Mouse (Mus musculus): ENCODE measurements around the gene Dlgap4. TPM values are rescaled to one million over a fixed set of nuclear protein-coding genes. Genes with fewer than 3 reads are reported as not detected.

The Dlgap4 gene
- total and polyA plus RNA-seq, 3 experiments, result 12.4 to 38.5 (median 12.7) TPM

GRCm38 (mm10) chr2:156645145-156645544 lies 31.6 kb downstream of the Dlgap4 start:
- dilution Hi-C loops (cut with MboI; ENCODE audit: extremely low pct_ligation_motif_present, extremely low pct_unique_long_range_greater_than_20kb, low sequenced_read_pairs) (no loop called here), in situ Hi-C loops (cut with MboI; ENCODE audit: low pct_ligation_motif_present, low pct_unique_long_range_greater_than_20kb, low sequenced_read_pairs) (no loop called here)
- Histone ChIP-seq H3K9me3 (replicated peaks; ENCODE audit: low read length) (peaks cover 11% of the 10 kb centered on the region), H3K79me2 (replicated peaks; ENCODE audit: control insufficient read depth, extremely low read depth, insufficient read depth, poor library complexity, severe bottlenecking) (no peaks in the 10 kb centered on the region), H3K27ac (ENCODE audit: insufficient read depth, low read depth) (no peak overlapping the region), H3K9ac (ENCODE audit: insufficient read depth, low read depth) (no peak overlapping the region), H3K36me3 (replicated peaks in 1 of 2; ENCODE audit: control insufficient read depth in 1 of 2, insufficient read depth in 1 of 2, low read length in 1 of 2) (no peaks in the 10 kb centered on the region), H3K4me2 (ENCODE audit: insufficient read depth, low read depth, poor library complexity, severe bottlenecking) (no peak overlapping the region), H3K4me3 (replicated peaks in 1 of 3; ENCODE audit: low read depth in 2 of 3, low read length in 2 of 3, poor library complexity in 1 of 3) (no peak overlapping the region), H3K4me1 (ENCODE audit: control insufficient read depth in 1 of 2, insufficient read depth in 2 of 2) (no peaks in the 10 kb centered on the region), H3K27me3 (replicated peaks) (peaks cover 93% of the 10 kb centered on the region)
- no peak for DNase-seq (ENCODE audit: extremely low read depth)
- TF ChIP-seq ELF1 (IDR thresholded peaks at IDR 0.05; ENCODE audit: low read depth, low read length) (no peak), E2F4 (IDR thresholded peaks at IDR 0.05; ENCODE audit: insufficient replicate concordance, low read depth, low read length) (no peak), MEF2A (IDR thresholded peaks at IDR 0.05; ENCODE audit: borderline replicate concordance, low read depth, low read length) (no peak), ZC3H11A (IDR thresholded peaks at IDR 0.05; ENCODE audit: low read depth, low read length) (no peak), TCF12 (IDR thresholded peaks at IDR 0.05; ENCODE audit: low read depth, low read length) (no peak), NRF1 (IDR thresholded peaks at IDR 0.05; ENCODE audit: low read depth, low read length) (no peak), MXI1 (IDR thresholded peaks at IDR 0.05; ENCODE audit: low read depth, low read length) (no peak), JUN (IDR thresholded peaks at IDR 0.05; ENCODE audit: insufficient read depth, low read depth, low read length) (no peak), GABPA (IDR thresholded peaks at IDR 0.05; ENCODE audit: insufficient replicate concordance, low read depth, low read length) (no peak), IRF4 (IDR thresholded peaks at IDR 0.05; ENCODE audit: low read depth, low read length) (no peak), CHD1 (IDR thresholded peaks at IDR 0.05; ENCODE audit: low read depth, low read length) (no peak), TBP (conservative IDR thresholded peaks at IDR 0.05; ENCODE audit: low read depth, low read length) (no peak), BHLHE40 (IDR thresholded peaks at IDR 0.05; ENCODE audit: low read depth, low read length) (no peak), MAFK (IDR thresholded peaks at IDR 0.05; ENCODE audit: insufficient replicate concordance, low read length) (no peak), SIN3A (IDR thresholded peaks at IDR 0.05; ENCODE audit: low read length) (no peak)

- no peak overlapping the region for H3K9ac ChIP-seq (ENCODE audit: insufficient read depth, low read depth)
- in situ Hi-C loops (cut with MboI; ENCODE audit: low pct_ligation_motif_present, low pct_unique_long_range_greater_than_20kb, low sequenced_read_pairs), result no loop called here
- no peaks in the 10 kb centered on the region for H3K4me1 ChIP-seq (ENCODE audit: control insufficient read depth in 1 of 2, insufficient read depth in 2 of 2)
- TF ChIP-seq GABPA (IDR thresholded peaks at IDR 0.05; ENCODE audit: insufficient replicate concordance, low read depth, low read length), result no peak
- no peak for TF ChIP-seq USF1 (IDR thresholded peaks at IDR 0.05; ENCODE audit: low read depth, low read length)
- no peak for TF ChIP-seq POLR2AphosphoS2 (IDR thresholded peaks at IDR 0.05; ENCODE audit: low read depth, low read length)
- no peak for TF ChIP-seq MEF2A (IDR thresholded peaks at IDR 0.05; ENCODE audit: borderline replicate concordance, low read depth, low read length)
- no peak for TF ChIP-seq HCFC1 (IDR thresholded peaks at IDR 0.05; ENCODE audit: low read depth, low read length)
- no peak for TF ChIP-seq EP300 (IDR thresholded peaks at IDR 0.05; ENCODE audit: low read length)
- TF ChIP-seq ZKSCAN1 (IDR thresholded peaks at IDR 0.05; ENCODE audit: borderline replicate concordance, low read depth, low read length), result no peak
- TF ChIP-seq PAX5 (IDR thresholded peaks at IDR 0.05; ENCODE audit: low read length), result no peak
- peaks cover 97% of the 10 kb centered on the region for H3K27me3 ChIP-seq (replicated peaks)
- DNase-seq (ENCODE audit: extremely low read depth), result no peak
- H3K9me3 ChIP-seq (replicated peaks; ENCODE audit: low read length), result peaks cover 9% of the 10 kb centered on the region
- H3K27ac ChIP-seq (ENCODE audit: insufficient read depth, low read depth), result no peak overlapping the region
- dilution Hi-C loops (cut with MboI; ENCODE audit: extremely low pct_ligation_motif_present, extremely low pct_unique_long_range_greater_than_20kb, low sequenced_read_pairs), result no loop called here
- H3K4me3 ChIP-seq (replicated peaks in 1 of 3; ENCODE audit: low read depth in 2 of 3, low read length in 2 of 3, poor library complexity in 1 of 3), result no peak overlapping the region
- no peaks in the 10 kb centered on the region for H3K79me2 ChIP-seq (replicated peaks; ENCODE audit: control insufficient read depth, extremely low read depth, insufficient read depth, poor library complexity, severe bottlenecking)
- H3K4me2 ChIP-seq (ENCODE audit: insufficient read depth, low read depth, poor library complexity, severe bottlenecking), result no peak overlapping the region
- no peaks in the 10 kb centered on the region for H3K36me3 ChIP-seq (replicated peaks in 1 of 2; ENCODE audit: control insufficient read depth in 1 of 2, insufficient read depth in 1 of 2, low read length in 1 of 2)
Observed at GRCm38 (mm10) chr2:156646877-156647276, 33.4 kb downstream of the Dlgap4 start.
